Mouse (Mus musculus) G1E (cell line): ENCODE data around the gene Pa2g4. TPM values are rescaled to one million over a fixed set of nuclear protein-coding genes. Genes with fewer than 3 reads are reported as not detected.

Experiments used
- ATAC-seq: 2 replicates; pipeline ENCODE4 v1.8.0; 2016; ENCODE audit warnings: mild to moderate bottlenecking; ENCODE audit not compliant: insufficient number of reproducible peaks, poor library complexity, low FRiP score, severe bottlenecking; ENCODE audit errors: extremely low read depth
- DNase-seq: peaks from one replicate; pipeline ENCODE4 v3.0.0; 2012; ENCODE audit warnings: low spot score
- H3K27me3 ChIP-seq: 2 replicates; pipeline ENCODE4 v1.6.1; 2012; ENCODE audit warnings: mild to moderate bottlenecking, low read length, inconsistent platforms; ENCODE audit not compliant: insufficient read depth
- H3K36me3 ChIP-seq: replicated peaks from 2 replicates; pipeline ENCODE3; 2012; ENCODE audit warnings: mild to moderate bottlenecking, inconsistent platforms
- H3K4me1 ChIP-seq: 2 replicates; pipeline ENCODE4 v1.6.1; 2012; ENCODE audit warnings: low read depth, low read length, inconsistent platforms, mixed read lengths; ENCODE audit not compliant: insufficient read depth
- H3K4me3 ChIP-seq: 2 replicates; pipeline ENCODE4 v1.5.1; 2012; ENCODE audit warnings: low read depth, mild to moderate bottlenecking, inconsistent platforms, low read length, moderate library complexity, mixed read lengths
- H3K9me3 ChIP-seq: replicated peaks from 2 replicates; pipeline ENCODE4 v1.6.1; 2012; ENCODE audit warnings: inconsistent platforms
- CTCF ChIP-seq: IDR thresholded peaks from 2 replicates; pipeline ENCODE4 v1.5.1; 2012; ENCODE audit warnings: low read depth, low read length, inconsistent platforms, mixed read lengths
- GATA1 ChIP-seq: IDR thresholded peaks from 2 replicates; pipeline ENCODE4 v1.6.1; 2012; ENCODE audit warnings: borderline replicate concordance, low read length, inconsistent platforms, mixed read lengths
- GATA2 ChIP-seq: IDR thresholded peaks from 2 replicates; pipeline ENCODE4 v1.6.1; 2012; ENCODE audit warnings: low read depth, low read length, inconsistent platforms, borderline replicate concordance
- POLR2AphosphoS5 ChIP-seq: IDR thresholded peaks from 2 replicates; pipeline ENCODE4 v1.6.1; 2012; ENCODE audit warnings: low read depth, low read length, inconsistent platforms; ENCODE audit not compliant: insufficient replicate concordance
- TAL1 ChIP-seq: conservative IDR thresholded peaks from 2 replicates; pipeline ENCODE4 v1.6.1; 2012; ENCODE audit warnings: low read depth, low read length, inconsistent platforms, mixed read lengths
- polyA plus RNA-seq: library from polyadenylated mRNA; stranded (reverse); fragments of >175 nt; gene quantifications from 2 replicates; pipeline ENCODE4 v1.2.3, GENCODE M21; 2012
- total RNA-seq, 2 experiments: library from RNA; stranded (forward) in 1 of 2; stranded (reverse) in 1 of 2; fragments of 200-1000 nt in 1 of 2; fragments of >200 nt in 1 of 2; fragmentation: Nextera tagmentation in 1 of 2; gene quantifications; 2 replicates each; pipeline ENCODE4 v1.2.3; 2014 to 2017

The Pa2g4 gene
- total and polyA plus RNA-seq, 3 experiments, result 245 to 692 (median 659) TPM

DNA sequence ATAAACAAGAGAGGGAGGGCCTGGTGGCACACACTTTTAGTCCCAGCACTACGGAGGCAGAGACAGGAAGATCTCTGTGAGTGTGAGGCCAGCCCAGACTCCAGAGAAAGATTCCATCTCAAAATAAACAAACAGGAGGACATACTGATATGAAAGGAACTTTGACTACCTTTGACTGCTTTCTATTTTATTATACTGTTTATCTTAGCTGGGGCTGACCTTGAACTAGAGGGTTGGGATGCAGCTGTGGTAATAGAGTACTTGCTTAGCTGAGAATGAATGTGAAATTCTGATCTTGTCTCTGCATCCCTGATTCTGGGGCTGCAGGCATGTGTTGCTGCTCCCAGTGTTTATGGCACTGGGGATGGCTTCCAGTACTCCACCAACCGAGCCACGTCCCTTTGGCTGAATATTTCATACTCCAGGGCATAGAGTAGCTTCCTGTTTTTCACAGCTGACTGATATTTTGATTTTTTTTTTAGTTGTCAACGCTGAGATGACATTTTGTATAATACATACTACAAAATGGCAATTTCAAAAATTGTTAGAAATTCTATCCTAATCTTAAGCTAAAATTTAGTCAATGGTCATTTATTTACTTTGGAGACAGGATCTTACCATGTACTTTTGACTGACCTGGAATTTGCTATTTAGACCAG, 36.8 kb upstream of the Pa2g4 start:
- DNase-seq, result no peak
- no peak for ATAC-seq
- TF ChIP-seq GATA1, result no peak
- no peak for TF ChIP-seq TAL1
- no peak for TF ChIP-seq CTCF
- TF ChIP-seq GATA2, result no peak
- no peak for TF ChIP-seq POLR2AphosphoS5
- H3K27me3 ChIP-seq, result peaks cover 10% of the 10 kb centered on the region
- no peak overlapping the region for H3K4me3 ChIP-seq
- peaks cover 28% of the 10 kb centered on the region for H3K4me1 ChIP-seq
- H3K9me3 ChIP-seq, result no peaks in the 10 kb centered on the region
- no peaks in the 10 kb centered on the region for H3K36me3 ChIP-seq

DNA sequence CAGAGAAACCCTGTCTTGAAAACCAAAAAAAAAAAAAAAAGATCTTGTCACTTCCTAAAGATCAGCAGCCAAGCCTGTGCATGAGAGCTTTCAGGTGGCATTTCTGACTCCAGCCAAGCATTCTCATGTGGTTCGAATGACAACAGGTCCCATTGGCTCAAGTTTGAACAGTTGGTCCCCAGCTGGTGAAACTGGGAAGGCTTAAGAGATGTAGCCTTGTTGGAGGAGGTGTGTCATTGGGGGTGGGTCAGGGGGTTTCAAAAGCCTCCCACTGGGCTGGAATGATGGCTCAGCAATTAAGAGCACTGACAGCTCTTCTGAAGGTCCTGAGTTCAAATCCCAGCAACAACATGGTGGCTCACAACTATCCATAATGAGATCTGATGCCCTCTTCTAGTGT, 35.7 kb upstream of the Pa2g4 start:
- H3K9me3 ChIP-seq, result no peaks in the 10 kb centered on the region
- H3K4me1 ChIP-seq, result peaks cover 24% of the 10 kb centered on the region
- no peaks in the 10 kb centered on the region for H3K36me3 ChIP-seq
- no peak overlapping the region for H3K4me3 ChIP-seq
- TF ChIP-seq GATA2 (no peak), CTCF (no peak), TAL1 (no peak), GATA1 (no peak), POLR2AphosphoS5 (no peak)
- H3K27me3 ChIP-seq, result peaks cover 12% of the 10 kb centered on the region
- DNase-seq (no peak), ATAC-seq (no peak)

DNA sequence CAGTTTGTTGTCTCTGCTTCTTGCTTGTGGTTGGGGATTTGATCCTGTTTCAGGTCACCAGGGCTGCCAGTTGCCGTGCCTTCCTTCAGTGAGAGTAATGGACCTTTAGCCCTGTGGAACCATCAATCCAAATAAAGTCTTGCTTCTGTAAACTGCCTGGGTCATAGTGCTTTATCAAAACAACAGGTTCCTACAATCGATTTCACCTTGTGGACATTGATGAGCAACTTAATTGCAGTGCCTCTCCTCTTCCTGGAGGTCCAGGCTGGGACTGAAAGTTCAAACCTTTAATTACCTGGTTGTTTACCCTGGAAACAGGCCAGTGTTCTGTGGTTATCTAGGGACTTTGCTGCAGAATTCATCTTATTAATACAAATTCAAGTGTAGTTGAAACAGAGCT, 32.7 kb upstream of the Pa2g4 start:
- no peak for TF ChIP-seq POLR2AphosphoS5
- TF ChIP-seq TAL1, result no peak
- TF ChIP-seq CTCF, result no peak
- TF ChIP-seq GATA1, result no peak
- TF ChIP-seq GATA2, result no peak
- peaks cover 35% of the 10 kb centered on the region for H3K27me3 ChIP-seq
- no peaks in the 10 kb centered on the region for H3K9me3 ChIP-seq
- DNase-seq (no peak), ATAC-seq (no peak)
- no peaks in the 10 kb centered on the region for H3K36me3 ChIP-seq
- no peak overlapping the region for H3K4me3 ChIP-seq
- H3K4me1 ChIP-seq, result peaks cover 8% of the 10 kb centered on the region

DNA sequence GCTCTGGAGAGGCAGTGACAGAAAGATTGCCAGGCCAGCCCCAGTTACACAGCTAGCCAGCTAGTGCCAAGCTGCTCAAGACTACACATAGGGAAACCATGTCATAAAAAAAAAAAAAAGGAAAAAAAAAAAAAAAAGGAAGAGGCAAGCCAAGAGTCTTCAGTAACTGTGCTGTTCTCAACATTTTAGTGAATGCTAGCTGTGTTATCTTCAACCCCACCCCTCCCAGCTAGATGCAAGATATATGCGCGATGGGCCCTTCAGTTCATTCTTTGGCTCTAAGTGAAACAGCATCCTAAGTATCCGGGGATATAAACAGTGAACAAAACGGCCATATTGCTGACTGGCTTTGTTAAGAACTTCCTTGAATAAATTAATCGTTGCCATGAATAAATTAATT, 27.0 kb upstream of the Pa2g4 start:
- H3K36me3 ChIP-seq, result no peaks in the 10 kb centered on the region
- H3K27me3 ChIP-seq, result peaks cover 80% of the 10 kb centered on the region
- DNase-seq (no peak), ATAC-seq (no peak)
- H3K9me3 ChIP-seq, result no peaks in the 10 kb centered on the region
- peaks cover 40% of the 10 kb centered on the region for H3K4me1 ChIP-seq
- TF ChIP-seq POLR2AphosphoS5, result no peak
- no peak for TF ChIP-seq GATA2
- TF ChIP-seq GATA1, result no peak
- no peak for TF ChIP-seq CTCF
- no peak for TF ChIP-seq TAL1
- no peak overlapping the region for H3K4me3 ChIP-seq

DNA sequence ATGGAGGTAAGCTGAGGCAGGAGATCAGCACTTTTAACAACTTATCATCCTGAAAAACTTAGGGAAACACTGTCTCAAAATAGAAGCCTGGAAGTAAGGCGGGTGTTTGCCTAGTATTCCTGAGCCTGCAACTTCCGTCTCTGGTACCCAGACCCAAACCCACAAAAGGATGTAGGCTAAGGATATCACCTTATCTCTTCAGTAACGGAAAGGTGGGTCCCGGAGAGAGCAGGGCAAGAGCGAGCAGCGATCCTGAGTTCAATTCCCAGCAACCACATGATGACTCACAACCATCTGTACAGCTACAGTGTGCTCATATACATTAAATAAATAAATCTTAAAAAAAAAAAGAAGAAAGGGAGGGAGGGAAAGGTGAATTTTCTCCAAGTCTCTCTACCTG, 25.6 kb upstream of the Pa2g4 start:
- peaks cover 91% of the 10 kb centered on the region for H3K27me3 ChIP-seq
- ATAC-seq (no peak), DNase-seq (no peak)

DNA sequence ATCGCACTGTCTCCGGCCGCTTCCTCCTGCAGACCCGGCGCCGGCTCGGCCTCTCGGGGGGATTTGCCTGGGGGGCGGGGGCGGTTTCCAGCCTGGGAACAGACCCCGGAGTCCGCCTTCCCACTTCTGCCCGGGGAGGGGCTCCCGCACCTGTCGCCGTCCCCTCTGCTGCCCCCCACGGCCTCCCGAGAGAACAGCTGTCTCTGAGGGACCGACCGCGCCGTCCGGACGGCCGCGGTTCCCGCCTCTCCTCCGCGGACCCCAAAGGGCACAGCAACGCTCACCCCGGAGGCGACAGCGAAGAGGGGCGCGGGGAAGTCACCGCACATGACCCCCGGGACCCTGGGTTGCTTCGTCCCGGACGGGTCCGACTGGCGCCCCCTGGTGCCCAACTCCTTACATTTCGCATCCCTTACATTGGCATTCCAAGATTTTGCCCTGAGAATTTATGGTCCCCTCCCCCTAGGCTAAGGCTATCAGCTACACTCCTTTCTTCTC, 24.5 kb upstream of the Pa2g4 start:
- H3K27me3 ChIP-seq, result peaks cover 95% of the 10 kb centered on the region
- peak; percentile 59 for DNase-seq
- no peaks in the 10 kb centered on the region for H3K36me3 ChIP-seq
- no peak for ATAC-seq
- TF ChIP-seq TAL1 (no peak), POLR2AphosphoS5 (no peak), CTCF (peak; percentile 76), GATA2 (no peak)
- H3K4me1 ChIP-seq, result peaks cover 40% of the 10 kb centered on the region
- H3K4me3 ChIP-seq, result peak overlapping the region; percentile 74
- no peaks in the 10 kb centered on the region for H3K9me3 ChIP-seq

More for the DNA sequence above, 25.6 kb upstream of the Pa2g4 start:
- Histone ChIP-seq H3K4me3 (no peak overlapping the region), H3K9me3 (no peaks in the 10 kb centered on the region), H3K36me3 (no peaks in the 10 kb centered on the region), H3K4me1 (peaks cover 44% of the 10 kb centered on the region)
- no peak for TF ChIP-seq CTCF
